Mouse (Mus musculus): ENCODE measurements around the gene Upk3bl. TPM values are rescaled to one million over a fixed set of nuclear protein-coding genes. Genes with fewer than 3 reads are reported as not detected.
A peak's percentile ranks its signal among the peaks of the same experiment; 100 is the strongest.
"Not testable (repeated sequence)": the region's sequence is repeated elsewhere in the genome, so short reads cannot be mapped to it uniquely, and the experiment has no call there.

The Upk3bl gene
- polyA plus RNA-seq, 1 experiment from 2014 or later = 48.4 TPM

DNA sequence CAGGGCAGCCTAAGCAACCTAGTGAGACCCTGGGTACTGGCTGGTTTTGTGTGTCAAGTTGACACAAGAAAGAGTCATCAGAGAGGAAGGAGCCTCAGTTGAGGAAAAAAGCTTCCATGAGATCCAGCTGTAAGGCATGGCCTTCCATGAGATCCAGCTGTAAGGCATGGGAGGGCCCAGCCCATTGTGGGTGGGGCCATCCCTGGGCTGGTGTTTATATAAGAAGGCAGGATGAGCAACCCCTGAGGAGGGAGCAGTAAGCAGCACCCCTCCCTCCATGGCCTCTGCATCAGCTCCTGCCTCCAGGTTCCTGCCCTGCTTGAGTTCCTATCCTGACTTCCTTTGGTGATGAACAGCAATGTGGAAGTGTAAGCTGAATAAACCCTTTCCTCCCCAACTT is 5.8 kb upstream of the Upk3bl start:
- not testable (repeated sequence) for H3K27me3 ChIP-seq; H3K9ac ChIP-seq; ATAC-seq (ENCODE audit: insufficient number of reproducible peaks, low FRiP score, low TSS enrichment, low read depth); H3K4me3 ChIP-seq (replicated peaks); H3K4me2 ChIP-seq (replicated peaks); H3K27ac ChIP-seq (replicated peaks); H3K9me3 ChIP-seq (replicated peaks); H3K36me3 ChIP-seq
- H3K4me1 ChIP-seq = peaks cover 13% of the 10 kb centered on the region

- Histone ChIP-seq H3K4me3 (replicated peaks) (no peak overlapping the region), H3K36me3 (no peaks in the 10 kb centered on the region), H3K9ac (no peak overlapping the region), H3K27me3 (no peaks in the 10 kb centered on the region), H3K4me2 (replicated peaks) (no peak overlapping the region), H3K27ac (replicated peaks) (no peak overlapping the region), H3K9me3 (replicated peaks) (no peaks in the 10 kb centered on the region), H3K4me1 (peaks cover 13% of the 10 kb centered on the region)
- WGBS = 65% methylated on average over 6 of the region's 6 CpGs
- no peak for ATAC-seq (ENCODE audit: insufficient number of reproducible peaks, low FRiP score, low TSS enrichment, low read depth)
These were observed 4.4 kb upstream of the Upk3bl start for GRCm38 (mm10) chr5:136049926-136050325.

DNA sequence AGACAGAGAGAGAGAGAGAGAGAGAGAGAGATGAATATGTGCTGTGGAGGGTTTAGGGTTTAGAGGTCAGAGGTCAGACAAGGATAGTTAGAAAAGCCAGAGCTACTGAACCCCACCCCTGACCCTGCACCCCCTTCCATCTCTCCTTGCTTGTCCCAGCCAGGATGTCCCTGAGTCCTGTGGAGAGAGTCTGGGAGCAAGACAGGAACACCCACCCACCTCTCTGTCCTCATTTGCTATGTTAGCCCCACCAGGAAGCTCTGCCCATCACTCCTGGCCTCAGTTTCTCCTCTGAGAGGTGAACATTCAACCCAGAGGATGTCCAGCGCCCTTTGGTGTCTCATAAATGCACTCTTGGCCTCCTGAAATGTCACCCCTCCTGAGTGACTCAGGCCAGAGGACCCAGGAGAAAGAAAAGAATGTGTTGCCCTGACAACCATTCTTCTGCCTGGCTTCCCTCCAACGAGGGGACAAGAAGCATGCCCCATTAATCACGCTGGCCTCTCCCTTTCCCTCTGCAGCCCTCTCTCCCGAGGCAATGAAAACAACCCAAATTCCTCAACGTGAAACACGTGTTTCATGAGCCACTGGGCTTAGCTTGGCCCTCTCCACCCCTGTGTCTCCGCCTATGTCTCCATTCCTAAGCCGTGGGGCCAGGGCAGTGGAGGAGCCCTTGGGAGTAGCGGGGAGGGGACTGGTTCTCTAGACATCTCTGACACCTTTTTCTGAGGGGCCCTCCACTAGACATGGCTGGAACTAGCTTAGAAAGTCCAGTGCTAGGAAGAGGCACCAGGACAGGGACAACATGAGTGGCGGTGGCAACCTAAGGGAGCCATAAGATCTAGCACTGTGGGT is 2.8 kb upstream of the Upk3bl start:
- ATAC-seq (ENCODE audit: insufficient number of reproducible peaks, low FRiP score, low TSS enrichment, low read depth) = peak; percentile 67
- Histone ChIP-seq H3K4me2 (replicated peaks) (peak overlapping the region; percentile 12; the same call in 1 of the 2 replicates), H3K27ac (replicated peaks) (peak overlapping the region; percentile 60), H3K4me3 (replicated peaks) (no peak overlapping the region), H3K27me3 (no peaks in the 10 kb centered on the region), H3K4me1 (peaks cover 10% of the 10 kb centered on the region), H3K9me3 (replicated peaks) (no peaks in the 10 kb centered on the region), H3K9ac (no peak overlapping the region), H3K36me3 (no peaks in the 10 kb centered on the region)
- WGBS = 15% methylated on average over 10 of the region's 10 CpGs

DNA sequence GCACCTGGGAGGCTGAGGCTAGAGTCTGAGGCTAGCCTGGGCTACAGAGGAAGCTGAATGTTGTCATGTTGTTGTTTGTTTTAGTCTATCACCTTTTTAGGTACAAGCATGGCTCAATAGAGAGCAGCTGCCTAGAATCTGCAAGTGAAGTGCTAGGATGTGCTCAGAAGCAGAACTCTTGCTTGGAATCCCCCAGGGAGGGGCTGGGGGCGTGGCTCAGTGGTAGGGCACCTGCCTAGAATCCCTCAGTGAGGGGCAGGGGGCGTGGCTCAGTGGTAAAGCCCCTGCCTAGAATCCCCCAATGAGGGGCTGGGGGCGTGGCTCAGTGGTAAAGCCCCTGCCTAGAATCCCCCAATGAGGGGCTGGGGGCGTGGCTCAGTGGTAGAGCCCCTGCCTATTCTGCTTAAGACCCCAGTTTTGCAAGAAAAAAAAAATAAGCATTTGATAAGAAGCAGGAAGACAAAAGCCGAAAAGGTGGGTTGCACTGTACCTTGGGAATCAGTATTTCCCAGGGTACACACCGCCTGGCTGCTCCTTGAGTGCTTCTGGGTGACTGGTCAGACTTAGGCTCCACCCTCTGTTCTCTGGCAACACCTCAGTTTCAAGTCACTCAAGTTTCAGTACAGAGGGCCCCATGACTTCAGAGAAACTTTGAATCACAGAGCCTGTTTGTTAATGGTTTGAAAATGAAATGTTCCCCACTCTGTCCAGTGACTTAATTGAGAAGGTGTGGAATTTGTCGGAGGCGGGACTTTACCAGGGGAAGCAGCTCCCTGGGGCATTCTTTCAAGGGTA is 1.2 kb upstream of the Upk3bl start:
- Histone ChIP-seq H3K4me1 (peaks cover 16% of the 10 kb centered on the region), H3K9ac (no peak overlapping the region), H3K9me3 (replicated peaks) (no peaks in the 10 kb centered on the region), H3K27me3 (no peaks in the 10 kb centered on the region), H3K36me3 (no peaks in the 10 kb centered on the region), H3K4me2 (replicated peaks) (no peak overlapping the region), H3K4me3 (replicated peaks) (no peak overlapping the region), H3K27ac (replicated peaks) (no peak overlapping the region; the same call in 1 of the 2 replicates)
- no peak for ATAC-seq (ENCODE audit: insufficient number of reproducible peaks, low FRiP score, low TSS enrichment, low read depth)
- 75% methylated on average over 8 of the region's 8 CpGs for WGBS

GRCm38 (mm10) chr5:136056062-136056461 is 1.8 kb downstream of the Upk3bl start:
- no peaks in the 10 kb centered on the region for H3K36me3 ChIP-seq
- 32% methylated on average over 4 of the region's 4 CpGs for WGBS
- no peak for ATAC-seq (ENCODE audit: insufficient number of reproducible peaks, low FRiP score, low TSS enrichment, low read depth)
- H3K9ac ChIP-seq = no peak overlapping the region
- no peak overlapping the region for H3K27ac ChIP-seq (replicated peaks)
- H3K27me3 ChIP-seq = 0 out of 2 replicates have a peak, but pooled peaks cover 3% of the 10 kb centered on the region
- peaks cover 16% of the 10 kb centered on the region for H3K4me1 ChIP-seq
- no peak overlapping the region for H3K4me3 ChIP-seq (replicated peaks)
- no peaks in the 10 kb centered on the region for H3K9me3 ChIP-seq (replicated peaks)
- no peak overlapping the region for H3K4me2 ChIP-seq (replicated peaks)

GRCm38 (mm10) chr5:136057085-136057484 is 2.8 kb downstream of the Upk3bl start:
- 0 out of 2 replicates have a peak overlapping the region, but pooled peaks have one; percentile 1 for H3K4me3 ChIP-seq (replicated peaks)
- H3K27me3 ChIP-seq = 0 out of 2 replicates have a peak, but pooled peaks cover 3% of the 10 kb centered on the region
- no peak overlapping the region for H3K9ac ChIP-seq
- no peaks in the 10 kb centered on the region for H3K36me3 ChIP-seq
- H3K9me3 ChIP-seq (replicated peaks) = no peaks in the 10 kb centered on the region
- peaks cover 6% of the 10 kb centered on the region; the same call in 1 of the 2 replicates for H3K4me1 ChIP-seq
- H3K4me2 ChIP-seq (replicated peaks) = no peak overlapping the region
- WGBS = 23% methylated on average over 8 of the region's 8 CpGs
- peak; percentile 22; the same call in 1 of the 2 replicates for ATAC-seq (ENCODE audit: insufficient number of reproducible peaks, low FRiP score, low TSS enrichment, low read depth)
- no peak overlapping the region for H3K27ac ChIP-seq (replicated peaks)

DNA sequence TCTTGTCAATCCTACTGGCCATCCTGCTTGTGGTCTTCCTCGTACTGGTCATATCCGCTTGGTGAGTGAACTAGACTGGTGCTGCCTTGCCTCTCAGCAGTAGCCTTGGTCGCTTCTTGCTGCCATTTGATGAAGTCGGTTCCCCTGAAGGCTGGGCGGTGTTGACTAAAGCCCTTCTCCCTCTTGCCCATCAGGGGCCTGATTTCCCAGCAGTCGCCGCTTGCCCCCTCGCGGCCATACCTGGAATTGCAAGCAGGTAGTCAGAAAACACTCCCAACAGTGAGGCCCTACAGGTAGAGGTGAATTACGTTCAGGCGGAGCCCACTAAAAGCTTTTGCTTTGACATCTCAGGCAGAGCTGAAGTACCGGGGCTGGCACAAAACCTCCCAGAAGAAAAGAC is 7.3 kb downstream of the Upk3bl start:
- no peak overlapping the region for H3K27ac ChIP-seq (replicated peaks)
- no peak overlapping the region for H3K4me3 ChIP-seq (replicated peaks)
- no peaks in the 10 kb centered on the region for H3K36me3 ChIP-seq
- H3K27me3 ChIP-seq = 0 out of 2 replicates have a peak, but pooled peaks cover 3% of the 10 kb centered on the region
- ATAC-seq (ENCODE audit: insufficient number of reproducible peaks, low FRiP score, low TSS enrichment, low read depth) = no peak
- H3K9ac ChIP-seq = no peak overlapping the region
- WGBS = 13% methylated on average over 12 of the region's 12 CpGs
- no peak overlapping the region for H3K4me2 ChIP-seq (replicated peaks)
- H3K4me1 ChIP-seq = peaks cover 6% of the 10 kb centered on the region; the same call in 1 of the 2 replicates
- no peaks in the 10 kb centered on the region for H3K9me3 ChIP-seq (replicated peaks)

DNA sequence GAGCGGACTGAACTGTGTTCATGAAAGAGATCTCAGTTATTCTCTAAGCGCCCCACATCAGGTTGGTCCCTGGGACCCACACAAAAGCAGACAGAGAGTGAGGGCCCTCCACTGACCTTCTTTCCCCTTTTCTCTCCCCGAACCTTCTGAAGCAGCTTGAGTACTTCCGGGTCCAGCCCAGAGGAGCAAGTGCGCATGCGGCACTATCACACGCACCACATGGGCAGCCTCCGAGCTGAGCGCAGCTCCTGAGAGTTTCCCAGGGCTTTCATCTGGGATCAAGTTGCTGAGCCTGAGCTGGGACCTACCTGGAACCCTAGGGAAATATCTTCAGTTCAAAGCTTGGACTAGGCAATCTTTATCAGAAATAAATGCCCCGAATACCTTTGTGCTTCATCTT is 9.6 kb downstream of the Upk3bl start:
- H3K27ac ChIP-seq (replicated peaks) = no peak overlapping the region
- 0 out of 2 replicates have a peak, but pooled peaks cover 3% of the 10 kb centered on the region for H3K27me3 ChIP-seq
- no peak overlapping the region for H3K4me2 ChIP-seq (replicated peaks)
- H3K4me1 ChIP-seq = no peaks in the 10 kb centered on the region
- no peak overlapping the region for H3K9ac ChIP-seq
- H3K4me3 ChIP-seq (replicated peaks) = no peak overlapping the region
- H3K9me3 ChIP-seq (replicated peaks) = no peaks in the 10 kb centered on the region
- no peaks in the 10 kb centered on the region for H3K36me3 ChIP-seq
- ATAC-seq (ENCODE audit: insufficient number of reproducible peaks, low FRiP score, low TSS enrichment, low read depth) = no peak
- 85% methylated on average over 10 of the region's 10 CpGs for WGBS

DNA sequence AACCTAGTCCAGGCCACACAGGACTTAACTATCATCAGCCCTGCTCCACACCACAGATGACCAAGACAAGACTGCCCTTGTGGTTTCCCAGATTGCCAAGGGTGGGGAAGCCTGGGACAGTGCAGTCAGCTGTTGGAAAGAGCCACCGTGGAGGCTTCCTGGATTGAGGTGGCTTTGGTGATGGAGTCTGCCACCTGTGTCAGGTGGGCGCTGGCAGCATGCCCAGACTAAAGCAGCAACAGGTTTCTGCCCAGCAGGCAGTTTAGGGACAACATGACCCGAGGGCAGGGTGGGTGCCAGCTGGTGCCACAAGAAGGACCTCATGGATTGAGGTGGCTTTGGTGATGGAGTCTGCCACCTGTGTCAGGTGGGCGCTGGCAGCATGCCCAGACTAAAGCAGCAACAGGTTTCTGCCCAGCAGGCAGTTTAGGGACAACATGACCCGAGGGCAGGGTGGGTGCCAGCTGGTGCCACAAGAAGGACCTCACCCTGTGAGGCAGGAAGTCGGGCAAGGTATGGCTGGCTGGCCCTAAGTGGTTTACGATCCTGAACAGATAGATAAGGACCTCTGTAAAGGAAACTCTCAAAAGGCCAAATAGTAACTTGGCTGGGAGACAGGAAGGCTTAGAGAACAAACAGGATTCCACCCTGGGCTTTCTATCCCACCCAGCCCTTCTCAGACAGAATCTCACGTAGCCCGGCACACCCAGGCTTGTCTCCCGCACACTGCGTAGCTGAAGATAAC is 12.3 kb downstream of the Upk3bl start:
- not testable (repeated sequence) for H3K4me1 ChIP-seq; H3K9ac ChIP-seq; H3K36me3 ChIP-seq; H3K27me3 ChIP-seq; H3K27ac ChIP-seq (replicated peaks); H3K4me2 ChIP-seq (replicated peaks); H3K4me3 ChIP-seq (replicated peaks); ATAC-seq (ENCODE audit: insufficient number of reproducible peaks, low FRiP score, low TSS enrichment, low read depth); H3K9me3 ChIP-seq (replicated peaks)
- whole genome bisulfite sequencing = 63% methylated on average over 11 of the region's 11 CpGs

DNA sequence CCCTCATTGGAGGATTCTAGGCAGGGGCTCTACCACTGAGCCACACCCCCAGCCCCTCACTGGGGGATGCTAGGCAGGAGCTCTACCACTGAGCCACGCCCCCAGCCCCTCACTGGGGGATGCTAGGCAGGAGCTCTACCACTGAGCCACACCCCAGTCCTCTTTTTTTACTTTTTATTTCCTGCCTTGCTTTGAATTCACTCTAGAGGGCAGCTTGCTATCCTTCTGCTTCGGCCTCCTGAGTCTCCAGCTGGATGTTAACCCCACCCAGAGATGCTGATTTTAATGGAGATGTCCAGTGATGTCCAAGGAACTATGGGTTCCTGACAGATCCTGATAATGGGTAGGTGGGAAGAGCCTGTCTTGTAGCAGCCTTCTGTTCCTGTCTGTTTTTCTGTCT is 15.1 kb downstream of the Upk3bl start:
- Histone ChIP-seq H3K4me2 (replicated peaks) (no peak overlapping the region), H3K4me3 (replicated peaks) (no peak overlapping the region), H3K27me3 (no peaks in the 10 kb centered on the region), H3K27ac (replicated peaks) (no peak overlapping the region), H3K9me3 (replicated peaks) (no peaks in the 10 kb centered on the region), H3K4me1 (peaks cover 4% of the 10 kb centered on the region; the same call in 1 of the 2 replicates), H3K36me3 (no peaks in the 10 kb centered on the region), H3K9ac (no peak overlapping the region)
- no peak for ATAC-seq (ENCODE audit: insufficient number of reproducible peaks, low FRiP score, low TSS enrichment, low read depth)
- WGBS = 45% methylated on average over 2 of the region's 2 CpGs

DNA sequence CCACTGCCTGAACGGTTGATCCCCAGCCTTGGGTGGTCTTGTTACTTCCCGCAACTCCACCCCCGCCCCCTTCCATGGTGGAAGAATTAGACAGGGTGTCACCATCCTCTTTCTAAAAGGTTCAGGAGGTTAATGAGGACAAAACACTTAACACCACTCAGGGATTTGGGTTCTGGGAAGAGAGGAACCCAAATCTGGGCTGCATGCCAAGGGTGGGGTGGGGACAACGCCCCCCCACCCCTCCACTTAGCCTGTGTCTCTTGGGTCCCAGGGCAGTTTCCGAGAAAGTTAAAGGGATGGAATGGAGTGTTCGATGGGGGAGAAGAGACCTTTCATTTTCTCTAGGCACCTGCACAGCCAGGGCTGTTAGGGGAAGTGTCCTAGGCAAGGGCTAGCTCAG is 18.8 kb downstream of the Upk3bl start:
- no peak overlapping the region for H3K4me2 ChIP-seq (replicated peaks)
- H3K4me3 ChIP-seq (replicated peaks) = no peak overlapping the region
- no peak for ATAC-seq (ENCODE audit: insufficient number of reproducible peaks, low FRiP score, low TSS enrichment, low read depth)
- no peaks in the 10 kb centered on the region for H3K36me3 ChIP-seq
- peaks cover 17% of the 10 kb centered on the region for H3K4me1 ChIP-seq
- no peaks in the 10 kb centered on the region for H3K27me3 ChIP-seq
- 55% methylated on average over 6 of the region's 6 CpGs for WGBS
- H3K9me3 ChIP-seq (replicated peaks) = no peaks in the 10 kb centered on the region
- no peak overlapping the region for H3K9ac ChIP-seq
- H3K27ac ChIP-seq (replicated peaks) = no peak overlapping the region
